Mouse (Mus musculus): ENCODE data around the gene Rpl28.
A peak's percentile ranks its signal among the peaks of the same experiment; 100 is the strongest.

The Rpl28 gene

DNA sequence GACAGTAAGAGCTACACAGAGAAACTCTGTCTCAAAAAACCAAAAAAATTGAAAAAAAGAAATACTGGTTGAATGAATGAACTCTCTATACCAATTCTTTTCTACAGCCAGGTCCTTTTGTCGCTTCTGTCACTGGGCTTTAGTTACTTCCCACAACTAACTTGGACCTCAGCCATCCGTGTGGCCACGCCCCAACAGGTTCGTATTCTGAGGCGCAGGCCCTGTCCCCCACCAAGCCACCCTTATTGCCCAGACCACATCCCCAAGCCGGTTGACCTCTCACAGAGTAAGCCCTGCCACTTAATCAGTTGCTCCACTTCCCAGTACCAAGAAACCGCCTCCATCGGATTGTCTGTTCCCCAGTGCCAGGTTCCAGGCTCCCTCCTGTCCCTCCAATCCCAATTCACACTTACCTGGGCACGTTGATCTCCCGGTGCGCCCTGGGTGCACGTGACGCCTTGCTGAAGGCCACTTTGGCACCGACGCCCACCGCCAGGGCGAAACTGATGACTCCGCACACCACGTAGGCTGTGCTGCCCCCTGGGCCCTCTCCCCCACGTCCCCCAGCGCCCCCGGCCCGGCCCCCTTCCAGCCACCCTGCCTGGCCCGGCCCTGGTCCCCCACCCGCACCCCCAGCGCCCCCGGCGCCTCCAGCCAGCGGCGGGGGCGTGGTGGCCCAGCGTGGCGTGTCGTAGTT is 43.1 kb downstream of the Rpl28 start:
- no peak for DNase-seq (ENCODE audit: low spot score)

DNA sequence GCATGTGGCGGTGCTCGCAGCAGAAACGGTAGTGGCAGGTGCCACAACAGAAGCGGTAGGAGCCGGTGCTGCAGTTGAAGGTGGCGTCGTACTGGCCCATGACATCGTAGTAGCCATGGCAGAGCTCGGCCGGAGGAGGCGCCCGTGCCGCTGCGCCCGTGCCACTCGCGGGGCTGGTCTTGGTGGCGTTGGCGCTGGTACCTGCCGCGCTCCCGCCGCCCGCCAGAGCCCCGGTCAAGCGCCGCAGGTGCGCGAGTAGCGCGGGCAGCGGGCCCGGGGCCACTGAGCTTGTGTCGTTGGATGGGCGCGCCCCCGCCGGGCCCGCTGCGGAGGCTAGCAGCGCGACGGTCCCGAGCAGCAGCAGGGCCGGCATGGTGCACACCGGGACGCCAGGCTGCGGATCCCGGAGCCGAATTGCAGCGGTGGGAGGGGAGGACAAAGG is 43.7 kb downstream of the Rpl28 start:
- DNase-seq (ENCODE audit: low spot score), result peak; percentile 68

DNA sequence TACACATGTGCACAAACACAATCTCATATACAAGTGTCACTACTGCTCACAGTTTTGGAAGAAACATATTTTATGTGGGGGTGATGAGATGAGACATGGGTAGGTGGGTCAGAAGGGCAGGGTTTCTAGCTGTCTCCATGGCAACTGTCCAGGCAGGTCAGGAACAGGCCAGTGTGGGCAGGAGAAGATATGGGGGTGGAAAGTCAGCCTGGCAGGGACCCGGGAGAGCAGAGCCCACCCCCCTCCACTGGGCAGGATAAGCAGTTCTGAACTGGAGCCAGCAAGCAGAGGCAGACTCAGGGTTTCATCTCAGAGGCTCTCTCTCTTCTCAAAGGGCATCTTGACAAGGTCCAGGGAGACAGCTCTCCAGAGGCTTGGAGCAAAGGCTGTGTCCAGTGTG is 45.0 kb downstream of the Rpl28 start:
- DNase-seq (ENCODE audit: low spot score), result no peak

DNA sequence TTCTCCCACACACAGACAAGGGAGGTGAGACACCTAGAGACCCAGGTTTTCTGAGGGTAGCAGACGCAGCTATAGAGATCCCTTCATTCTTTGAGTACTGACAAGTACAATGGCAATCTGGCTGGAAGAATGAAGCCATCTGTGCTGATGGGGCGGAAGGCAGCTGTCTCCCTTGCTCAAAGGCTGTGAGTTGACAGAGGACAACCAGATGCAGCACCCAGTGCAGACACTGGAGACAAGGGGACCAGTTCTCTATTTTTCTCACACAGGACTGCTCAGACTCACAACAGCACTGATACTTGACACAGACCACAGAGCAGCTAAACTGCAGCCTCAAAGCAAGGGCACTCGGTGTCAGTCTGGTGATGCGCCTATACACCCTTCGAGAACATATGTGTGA is 49.4 kb downstream of the Rpl28 start:
- DNase-seq (ENCODE audit: low spot score), result no peak

DNA sequence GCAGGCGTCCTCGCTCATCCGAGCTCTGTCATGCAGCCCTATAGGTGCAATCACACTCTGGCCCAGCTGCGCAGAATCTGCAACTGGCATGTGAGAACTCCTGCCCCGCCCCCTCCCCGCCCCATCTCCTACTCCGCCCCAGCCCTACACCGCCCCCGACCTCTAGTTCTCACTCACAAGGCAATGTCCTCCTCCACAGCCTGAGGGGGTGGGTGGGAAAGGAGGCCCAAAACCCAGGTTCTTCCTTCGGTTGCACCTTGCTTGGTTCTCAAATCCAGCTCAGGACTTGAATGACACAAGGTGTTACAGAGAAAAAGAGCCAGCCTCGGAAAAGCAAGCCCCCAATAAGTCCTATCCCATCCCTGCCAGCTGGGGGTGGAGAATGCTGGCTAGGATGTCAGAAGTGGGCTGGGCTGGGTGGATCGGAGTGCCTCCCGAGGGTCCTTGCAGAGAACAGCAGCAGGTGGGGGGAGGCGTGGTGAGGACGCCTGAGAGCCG is 50.0 kb downstream of the Rpl28 start:
- DNase-seq (ENCODE audit: low spot score), result no peak

DNA sequence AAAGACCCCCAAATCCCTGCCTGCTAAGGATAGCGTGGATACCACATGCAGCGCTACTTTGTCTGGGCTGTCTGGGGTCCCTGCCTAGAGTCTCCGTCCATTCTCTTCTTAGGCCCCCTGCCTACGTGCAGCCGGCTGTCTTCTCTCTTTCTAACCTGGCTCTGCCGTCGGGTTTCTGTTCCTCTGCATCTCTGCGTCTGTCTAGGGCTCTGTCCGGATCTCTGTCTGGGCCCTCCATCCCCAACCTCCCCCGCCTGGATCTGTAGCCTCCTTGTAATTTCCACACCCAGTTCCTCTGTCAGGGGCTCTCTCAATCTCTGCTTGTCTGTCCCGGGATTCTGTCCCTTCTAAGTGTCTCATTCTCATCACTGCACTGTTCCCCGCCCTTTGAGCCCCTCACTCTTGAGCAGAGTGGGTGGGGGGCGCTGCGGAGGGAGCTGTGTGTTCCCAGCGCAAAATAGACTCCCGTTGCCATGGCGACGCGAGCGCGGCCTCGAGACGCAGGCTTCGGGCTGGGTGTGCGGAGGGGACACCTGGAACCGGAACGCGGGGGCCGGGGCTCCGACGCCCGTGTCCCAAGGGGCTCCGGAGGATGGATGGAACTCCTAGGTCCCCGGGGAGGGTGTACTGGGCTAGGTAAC is 51.0 kb downstream of the Rpl28 start:
- peak; percentile 43 for DNase-seq (ENCODE audit: low spot score)

DNA sequence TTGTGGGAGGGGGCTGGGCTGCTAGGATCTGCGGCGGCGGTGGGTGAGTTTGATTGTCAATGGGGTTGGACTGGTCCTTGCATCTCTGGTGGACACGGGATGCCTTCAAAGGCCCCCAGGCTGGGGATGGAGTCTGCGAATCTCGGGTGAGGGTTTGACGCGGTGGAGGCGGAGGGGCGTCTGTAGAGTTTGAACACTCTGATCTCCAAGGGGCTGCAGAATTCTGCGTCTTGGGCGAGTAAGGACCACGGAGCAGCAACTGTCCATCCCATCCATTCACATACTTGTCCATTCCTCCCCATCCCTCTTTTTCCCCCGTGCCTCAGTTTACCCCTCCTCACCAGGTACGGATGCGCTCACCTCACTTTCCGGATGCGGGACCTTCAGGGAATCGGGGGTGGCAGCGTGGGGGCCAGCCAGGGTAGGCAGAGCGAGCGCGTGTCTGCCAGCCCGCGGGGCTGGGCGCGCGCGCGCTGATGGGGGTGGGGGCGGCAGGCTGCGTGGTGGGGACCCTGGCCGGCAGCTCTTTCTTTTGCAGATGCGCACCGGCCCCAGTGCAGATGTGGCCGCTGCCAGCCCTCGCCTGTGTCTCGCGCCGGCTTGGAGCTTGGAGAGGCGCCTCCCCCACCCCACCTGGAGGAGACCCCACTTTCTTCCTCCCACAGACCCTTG is 51.7 kb downstream of the Rpl28 start, which contains the start of gene Shisa7:
Gene Shisa7 (minus strand): TSS at position 452 of the 672 bp plus-strand sequence.
- DNase-seq (ENCODE audit: low spot score), result no peak

All from ovary, postnatal 36 days (tissue).